Mouse (Mus musculus): ENCODE measurements around the gene Mpdz. TPM values are rescaled to one million over a fixed set of nuclear protein-coding genes. Genes with fewer than 3 reads are reported as not detected.

Gene Mpdz
- polyA plus RNA-seq, 1 experiment from 2014 or later, result 15.5 TPM

- Histone ChIP-seq H3K27me3 (replicated peaks) (0 out of 2 replicates have a peak, but pooled peaks cover 4% of the 10 kb centered on the region), H3K4me2 (peak overlapping the region; percentile 85; the same call in 1 of the 2 replicates), H3K36me3 (replicated peaks) (no peaks in the 10 kb centered on the region), H3K4me3 (no peak overlapping the region), H3K27ac (no peak overlapping the region), H3K9me3 (no peaks in the 10 kb centered on the region), H3K9ac (no peak overlapping the region), H3K4me1 (peaks cover 13% of the 10 kb centered on the region)
- 93% methylated on average over 5 of the region's 5 CpGs for WGBS
- ATAC-seq (replicated peaks), result no peak
Observed at GRCm38 (mm10) chr4:81443566-81443965, 951 bp upstream of the Mpdz start.

GRCm38 (mm10) chr4:81433961-81434360 is 8.7 kb downstream of the Mpdz start:
- no peaks in the 10 kb centered on the region for H3K27me3 ChIP-seq (replicated peaks)
- H3K4me1 ChIP-seq, result no peaks in the 10 kb centered on the region
- H3K9ac ChIP-seq, result no peak overlapping the region
- H3K27ac ChIP-seq, result no peak overlapping the region
- H3K9me3 ChIP-seq, result no peaks in the 10 kb centered on the region
- no peak for ATAC-seq (replicated peaks)
- no peak overlapping the region for H3K4me2 ChIP-seq
- 92% methylated on average over 3 of the region's 3 CpGs for WGBS
- H3K4me3 ChIP-seq, result no peak overlapping the region
- no peaks in the 10 kb centered on the region for H3K36me3 ChIP-seq (replicated peaks)

GRCm38 (mm10) chr4:81430826-81431225 is 11.8 kb downstream of the Mpdz start:
- no peaks in the 10 kb centered on the region for H3K36me3 ChIP-seq (replicated peaks)

GRCm38 (mm10) chr4:81430105-81430504 is 12.5 kb downstream of the Mpdz start:
- no peak overlapping the region for H3K4me3 ChIP-seq
- no peaks in the 10 kb centered on the region for H3K27me3 ChIP-seq (replicated peaks)
- H3K9me3 ChIP-seq, result no peaks in the 10 kb centered on the region
- no peak overlapping the region for H3K4me2 ChIP-seq
- WGBS, result 70% methylated on average over 3 of the region's 3 CpGs
- no peaks in the 10 kb centered on the region for H3K36me3 ChIP-seq (replicated peaks)
- no peak for ATAC-seq (replicated peaks)
- no peaks in the 10 kb centered on the region for H3K4me1 ChIP-seq
- no peak overlapping the region for H3K27ac ChIP-seq
- no peak overlapping the region for H3K9ac ChIP-seq

More at GRCm38 (mm10) chr4:81430826-81431225, 11.8 kb downstream of the Mpdz start:
- H3K9me3 ChIP-seq, result no peaks in the 10 kb centered on the region
- H3K4me3 ChIP-seq, result no peak overlapping the region
- no peak overlapping the region for H3K4me2 ChIP-seq
- no peak overlapping the region for H3K27ac ChIP-seq
- ATAC-seq (replicated peaks), result no peak
- no peaks in the 10 kb centered on the region for H3K27me3 ChIP-seq (replicated peaks)
- no peaks in the 10 kb centered on the region for H3K4me1 ChIP-seq
- WGBS, result 84% methylated on average over 4 of the region's 4 CpGs
- no peak overlapping the region for H3K9ac ChIP-seq

- Histone ChIP-seq H3K4me2 (no peak overlapping the region), H3K4me1 (no peaks in the 10 kb centered on the region), H3K27me3 (replicated peaks) (no peaks in the 10 kb centered on the region), H3K9me3 (no peaks in the 10 kb centered on the region), H3K4me3 (no peak overlapping the region), H3K36me3 (replicated peaks) (no peaks in the 10 kb centered on the region), H3K27ac (no peak overlapping the region), H3K9ac (no peak overlapping the region)
- WGBS, result 78% methylated on average over 2 of the region's 2 CpGs
- ATAC-seq (replicated peaks), result no peak
Observed at GRCm38 (mm10) chr4:81429670-81430069, 12.9 kb downstream of the Mpdz start.

- Histone ChIP-seq H3K27me3 (replicated peaks) (no peaks in the 10 kb centered on the region), H3K4me1 (0 out of 2 replicates have a peak, but pooled peaks cover 3% of the 10 kb centered on the region)
- no peak for ATAC-seq (replicated peaks)
Observed at GRCm38 (mm10) chr4:81423556-81423955, 19.1 kb downstream of the Mpdz start.

GRCm38 (mm10) chr4:81421621-81422020 is 21.0 kb downstream of the Mpdz start:
- Histone ChIP-seq H3K27me3 (replicated peaks) (no peaks in the 10 kb centered on the region), H3K4me3 (no peak overlapping the region), H3K9ac (no peak overlapping the region), H3K4me2 (no peak overlapping the region), H3K36me3 (replicated peaks) (no peaks in the 10 kb centered on the region), H3K9me3 (no peaks in the 10 kb centered on the region), H3K27ac (no peak overlapping the region), H3K4me1 (0 out of 2 replicates have a peak, but pooled peaks cover 5% of the 10 kb centered on the region)
- no peak for ATAC-seq (replicated peaks)
- 70% methylated on average over 2 of the region's 2 CpGs for WGBS

More at GRCm38 (mm10) chr4:81423556-81423955, 19.1 kb downstream of the Mpdz start:
- 35% methylated on average over 1 of the region's 1 CpGs for WGBS
- Histone ChIP-seq H3K4me2 (no peak overlapping the region), H3K9ac (no peak overlapping the region), H3K4me3 (no peak overlapping the region), H3K27ac (no peak overlapping the region), H3K36me3 (replicated peaks) (no peaks in the 10 kb centered on the region), H3K9me3 (no peaks in the 10 kb centered on the region)

- Histone ChIP-seq H3K9me3 (no peaks in the 10 kb centered on the region), H3K27me3 (replicated peaks) (no peaks in the 10 kb centered on the region), H3K4me2 (peak overlapping the region; percentile 30), H3K9ac (no peak overlapping the region), H3K4me1 (peaks cover 11% of the 10 kb centered on the region), H3K36me3 (replicated peaks) (no peaks in the 10 kb centered on the region), H3K27ac (no peak overlapping the region), H3K4me3 (no peak overlapping the region)
- 36% methylated on average over 10 of the region's 10 CpGs for WGBS
- peak; percentile 75 for ATAC-seq (replicated peaks)
Observed at GRCm38 (mm10) chr4:81415324-81416026, 27.1 kb downstream of the Mpdz start.

- peaks cover 11% of the 10 kb centered on the region for H3K4me1 ChIP-seq
- H3K9me3 ChIP-seq, result no peaks in the 10 kb centered on the region
- no peaks in the 10 kb centered on the region for H3K36me3 ChIP-seq (replicated peaks)
- no peak overlapping the region for H3K4me3 ChIP-seq
- H3K27me3 ChIP-seq (replicated peaks), result no peaks in the 10 kb centered on the region
- H3K27ac ChIP-seq, result no peak overlapping the region
- H3K4me2 ChIP-seq, result peak overlapping the region; percentile 30
- H3K9ac ChIP-seq, result no peak overlapping the region
- 51% methylated on average over 8 of the region's 8 CpGs for WGBS
- peak; percentile 78 for ATAC-seq (replicated peaks)
Observed at GRCm38 (mm10) chr4:81414684-81415323, 27.8 kb downstream of the Mpdz start.

GRCm38 (mm10) chr4:81396883-81397282 is 45.7 kb downstream of the Mpdz start:
- no peaks in the 10 kb centered on the region for H3K4me1 ChIP-seq
- WGBS, result 84% methylated on average over 6 of the region's 6 CpGs
- ATAC-seq (replicated peaks), result no peak
- H3K36me3 ChIP-seq (replicated peaks), result no peaks in the 10 kb centered on the region
- no peak overlapping the region for H3K4me3 ChIP-seq
- no peak overlapping the region for H3K9ac ChIP-seq
- no peaks in the 10 kb centered on the region for H3K27me3 ChIP-seq (replicated peaks)
- no peaks in the 10 kb centered on the region for H3K9me3 ChIP-seq
- H3K4me2 ChIP-seq, result no peak overlapping the region
- H3K27ac ChIP-seq, result no peak overlapping the region

GRCm38 (mm10) chr4:81392869-81393268 is 49.7 kb downstream of the Mpdz start:
- Histone ChIP-seq H3K9me3 (no peaks in the 10 kb centered on the region), H3K4me1 (peaks cover 5% of the 10 kb centered on the region; the same call in 1 of the 2 replicates), H3K36me3 (replicated peaks) (no peaks in the 10 kb centered on the region), H3K9ac (no peak overlapping the region), H3K27ac (no peak overlapping the region), H3K27me3 (replicated peaks) (no peaks in the 10 kb centered on the region), H3K4me2 (no peak overlapping the region), H3K4me3 (no peak overlapping the region)
- ATAC-seq (replicated peaks), result no peak
- 85% methylated on average over 3 of the region's 3 CpGs for WGBS

GRCm38 (mm10) chr4:81389263-81389662 is 53.4 kb downstream of the Mpdz start:
- H3K9me3 ChIP-seq, result no peaks in the 10 kb centered on the region

More at GRCm38 (mm10) chr4:81389263-81389662, 53.4 kb downstream of the Mpdz start:
- ATAC-seq (replicated peaks), result peak; percentile 39
- H3K4me2 ChIP-seq, result no peak overlapping the region
- no peaks in the 10 kb centered on the region for H3K27me3 ChIP-seq (replicated peaks)
- no peak overlapping the region for H3K27ac ChIP-seq
- no peaks in the 10 kb centered on the region for H3K36me3 ChIP-seq (replicated peaks)
- no peak overlapping the region for H3K9ac ChIP-seq
- no peak overlapping the region for H3K4me3 ChIP-seq
- H3K4me1 ChIP-seq, result peaks cover 5% of the 10 kb centered on the region; the same call in 1 of the 2 replicates

Measured in midbrain, embryonic 15.5 days (tissue).